Mouse (Mus musculus) liver, embryonic 15.5 days (tissue): ENCODE measurements around the gene Fgfr4. TPM values are rescaled to one million over a fixed set of nuclear protein-coding genes. Genes with fewer than 3 reads are reported as not detected.
A peak's percentile ranks its signal among the peaks of the same experiment; 100 is the strongest.
"Not testable (repeated sequence)": the region's sequence is repeated elsewhere in the genome, so short reads cannot be mapped to it uniquely, and the experiment has no call there.

ENCODE experiments used
- ATAC-seq: fragments of 200-750 bp; cut with Nextera tagmentation; 2 replicates; pipeline ENCODE4 v1.8.0; 2017; ENCODE audit warnings: moderate number of reproducible peaks, mild to moderate bottlenecking, moderate library complexity; ENCODE audit not compliant: insufficient read depth
- H3K27ac ChIP-seq: fragments of 300-500 bp; sonication (generic); replicated peaks from 2 replicates; pipeline ENCODE4 v1.5.1; 2015; ENCODE audit warnings: mild to moderate bottlenecking, inconsistent platforms
- H3K27me3 ChIP-seq: fragments of 300-500 bp; sonication (generic); 2 replicates; pipeline ENCODE4 v1.6.1; 2015; ENCODE audit warnings: mild to moderate bottlenecking, inconsistent platforms
- H3K36me3 ChIP-seq: fragments of 300-500 bp; sonication (generic); replicated peaks from 2 replicates; pipeline ENCODE4 v1.6.1; 2015; ENCODE audit warnings: moderate library complexity, mild to moderate bottlenecking, inconsistent platforms
- H3K4me1 ChIP-seq: fragments of 300-500 bp; sonication (generic); replicated peaks from 2 replicates; pipeline ENCODE4 v1.6.1; 2015; ENCODE audit warnings: inconsistent platforms
- H3K4me2 ChIP-seq: fragments of 300-500 bp; sonication (generic); 2 replicates; pipeline ENCODE4 v1.6.1; 2015; ENCODE audit warnings: moderate library complexity, mild to moderate bottlenecking, inconsistent platforms
- H3K4me3 ChIP-seq: fragments of 300-500 bp; sonication (generic); replicated peaks from 2 replicates; pipeline ENCODE4 v1.5.1; 2015; ENCODE audit warnings: mild to moderate bottlenecking, inconsistent platforms
- H3K9ac ChIP-seq: fragments of 300-500 bp; sonication (generic); 2 replicates; pipeline ENCODE4 v1.6.1; 2015; ENCODE audit warnings: moderate library complexity, mild to moderate bottlenecking, inconsistent platforms
- H3K9me3 ChIP-seq: fragments of 300-500 bp; sonication (generic); replicated peaks from 2 replicates; pipeline ENCODE4 v1.6.1; 2016; ENCODE audit warnings: inconsistent platforms
- WGBS: fragments of 180-500 bp; shearing (Covaris S2); methylation state at CpG from one replicate; pipeline ENCODE4 v1.1.7; 2015; ENCODE audit warnings: mixed read lengths; ENCODE audit not compliant: insufficient replicate concordance; 5-methylcytosine and 5-hydroxymethylcytosine counted together
- polyA plus RNA-seq: library from polyadenylated mRNA; unstranded; fragments of >200 nt; fragmentation: Nextera tagmentation; extraction: Ambion mirVana; gene quantifications from 2 replicates; pipeline ENCODE4 v1.2.1, GENCODE M21; 2015

The Fgfr4 gene
- polyA plus RNA-seq, 1 experiment from 2014 or later, result 5.8 TPM

DNA sequence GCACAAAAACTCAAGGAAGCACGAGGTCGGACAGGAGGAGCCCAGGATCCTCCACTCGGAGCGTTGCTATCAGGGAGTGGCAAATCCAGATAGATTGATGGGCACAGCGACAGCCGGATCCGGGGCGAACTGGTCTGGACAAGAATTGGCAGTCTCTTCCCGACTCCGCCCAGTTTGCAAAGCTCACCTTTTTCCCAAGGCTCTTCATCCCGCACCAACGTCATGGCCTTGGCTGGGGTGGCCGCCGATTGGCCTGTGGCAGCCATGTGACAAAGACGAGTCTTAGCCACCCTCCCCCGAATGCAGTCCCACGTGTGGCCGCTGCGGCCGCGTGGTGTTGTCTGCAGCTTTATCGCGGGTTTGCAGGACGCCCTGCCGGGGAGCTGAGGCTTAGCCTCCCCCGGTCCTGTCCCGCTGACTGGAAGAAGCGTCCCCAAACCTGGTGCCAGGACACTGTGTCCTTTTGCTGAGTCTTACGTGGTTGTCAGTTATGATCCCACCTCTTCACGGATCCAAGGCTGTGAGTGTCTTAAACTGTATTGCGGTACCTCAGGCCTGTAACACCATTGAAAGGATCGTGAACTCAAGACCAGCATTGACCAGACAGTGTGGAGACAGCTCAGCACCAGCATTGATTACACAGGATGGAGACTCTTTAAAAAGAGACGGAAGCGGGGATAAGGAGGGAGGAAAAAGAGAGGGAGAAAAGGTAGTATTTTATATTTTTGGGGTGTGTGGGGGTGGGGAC is 37.9 kb downstream of the Fgfr4 start:
- peak overlapping the region; percentile 80 for H3K27ac ChIP-seq
- H3K9ac ChIP-seq, result peak overlapping the region; percentile 61
- WGBS, result 1% methylated on average over 34 of the region's 34 CpGs
- no peaks in the 10 kb centered on the region for H3K36me3 ChIP-seq
- peak overlapping the region; percentile 64 for H3K4me3 ChIP-seq
- no peaks in the 10 kb centered on the region for H3K9me3 ChIP-seq
- ATAC-seq, result peak; percentile 96
- H3K4me1 ChIP-seq, result peaks cover 28% of the 10 kb centered on the region
- peak overlapping the region; percentile 94 for H3K4me2 ChIP-seq
- H3K27me3 ChIP-seq, result no peaks in the 10 kb centered on the region

- Histone ChIP-seq H3K9me3 (no peaks in the 10 kb centered on the region), H3K27me3 (no peaks in the 10 kb centered on the region), H3K4me3 (no peak overlapping the region), H3K4me2 (no peak overlapping the region), H3K4me1 (peaks cover 28% of the 10 kb centered on the region), H3K27ac (no peak overlapping the region), H3K36me3 (no peaks in the 10 kb centered on the region), H3K9ac (no peak overlapping the region)
- 74% methylated on average over 5 of the region's 5 CpGs for WGBS
- ATAC-seq, result no peak
These were observed 39.1 kb downstream of the Fgfr4 start for GRCm38 (mm10) chr13:55191535-55191934.

- ATAC-seq, H3K36me3 ChIP-seq, H3K9me3 ChIP-seq, H3K4me1 ChIP-seq, H3K4me2 ChIP-seq, H3K27me3 ChIP-seq, H3K4me3 ChIP-seq, H3K27ac ChIP-seq, H3K9ac ChIP-seq: not testable (repeated sequence)
- WGBS, result 72% methylated on average over 4 of the region's 4 CpGs
These were observed 50.3 kb downstream of the Fgfr4 start for GRCm38 (mm10) chr13:55202758-55203157.

DNA sequence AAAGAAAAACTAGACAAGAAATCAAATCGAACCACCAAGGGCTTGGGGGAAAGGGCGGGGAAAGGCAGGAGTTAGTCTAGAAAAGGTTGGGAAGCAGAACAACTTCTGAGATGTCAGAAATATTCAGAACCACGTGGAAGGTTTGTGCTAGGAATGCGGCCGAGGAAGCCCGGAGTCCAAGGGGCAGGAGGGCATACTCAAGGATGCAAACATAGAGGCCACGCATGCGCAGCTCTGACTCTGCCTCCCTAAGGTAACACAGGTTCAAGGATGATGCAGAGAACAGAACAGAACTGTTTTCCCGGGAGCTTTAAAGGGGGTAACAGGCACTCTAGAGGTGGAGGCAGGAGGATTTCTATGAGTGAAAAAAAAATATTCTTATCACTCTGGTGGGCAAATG is 51.3 kb downstream of the Fgfr4 start:
- H3K4me3 ChIP-seq, result no peak overlapping the region
- no peaks in the 10 kb centered on the region for H3K36me3 ChIP-seq
- H3K4me1 ChIP-seq, result peaks cover 12% of the 10 kb centered on the region
- H3K4me2 ChIP-seq, result no peak overlapping the region
- no peak overlapping the region for H3K9ac ChIP-seq
- H3K9me3 ChIP-seq, result no peaks in the 10 kb centered on the region
- ATAC-seq, result no peak
- 73% methylated on average over 9 of the region's 9 CpGs for WGBS
- H3K27me3 ChIP-seq, result no peaks in the 10 kb centered on the region; the same call in 1 of the 2 replicates
- H3K27ac ChIP-seq, result no peak overlapping the region

DNA sequence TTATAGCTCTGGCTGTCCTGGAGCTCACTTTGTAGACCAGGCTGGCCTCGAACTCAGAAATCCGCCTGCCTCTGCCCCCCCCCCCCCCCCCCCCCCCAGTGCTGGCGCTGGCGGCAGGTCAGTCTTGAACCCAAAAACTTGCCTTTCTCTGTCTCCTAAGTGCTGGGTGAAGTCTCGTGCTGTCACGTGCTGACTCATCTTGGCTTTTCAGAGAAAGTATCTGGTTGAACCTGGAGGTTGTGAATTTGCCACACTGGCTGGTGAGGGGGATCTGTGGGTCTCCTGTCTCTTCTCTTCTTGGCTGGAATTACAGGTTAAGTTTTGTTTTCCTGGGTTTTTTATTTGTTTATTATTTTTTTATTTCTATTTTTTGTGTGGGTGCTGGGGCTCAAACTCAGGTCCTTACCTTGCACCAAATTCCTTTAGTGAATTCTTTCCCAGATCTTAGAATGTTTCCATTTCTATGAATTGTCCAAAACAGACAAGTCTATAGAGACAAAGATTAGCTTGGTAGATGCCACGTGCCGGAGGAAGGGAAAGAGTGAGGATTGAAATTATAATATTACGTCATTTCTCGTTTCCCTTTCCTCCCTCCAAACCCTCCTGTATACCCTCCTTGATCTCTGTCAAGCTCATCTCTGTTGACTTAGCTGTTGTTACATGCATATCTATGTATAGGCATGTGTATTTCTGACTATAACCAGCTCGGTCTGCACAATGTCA is 52.4 kb downstream of the Fgfr4 start:
- WGBS, result 62% methylated on average over 9 of the region's 11 CpGs
- Histone ChIP-seq H3K36me3 (no peaks in the 10 kb centered on the region), H3K4me1 (peaks cover 23% of the 10 kb centered on the region), H3K27me3 (peaks cover under 1% of the 10 kb centered on the region; the same call in 1 of the 2 replicates), H3K9ac (no peak overlapping the region), H3K27ac (no peak overlapping the region), H3K9me3 (no peaks in the 10 kb centered on the region), H3K4me3 (no peak overlapping the region), H3K4me2 (no peak overlapping the region)
- no peak for ATAC-seq

DNA sequence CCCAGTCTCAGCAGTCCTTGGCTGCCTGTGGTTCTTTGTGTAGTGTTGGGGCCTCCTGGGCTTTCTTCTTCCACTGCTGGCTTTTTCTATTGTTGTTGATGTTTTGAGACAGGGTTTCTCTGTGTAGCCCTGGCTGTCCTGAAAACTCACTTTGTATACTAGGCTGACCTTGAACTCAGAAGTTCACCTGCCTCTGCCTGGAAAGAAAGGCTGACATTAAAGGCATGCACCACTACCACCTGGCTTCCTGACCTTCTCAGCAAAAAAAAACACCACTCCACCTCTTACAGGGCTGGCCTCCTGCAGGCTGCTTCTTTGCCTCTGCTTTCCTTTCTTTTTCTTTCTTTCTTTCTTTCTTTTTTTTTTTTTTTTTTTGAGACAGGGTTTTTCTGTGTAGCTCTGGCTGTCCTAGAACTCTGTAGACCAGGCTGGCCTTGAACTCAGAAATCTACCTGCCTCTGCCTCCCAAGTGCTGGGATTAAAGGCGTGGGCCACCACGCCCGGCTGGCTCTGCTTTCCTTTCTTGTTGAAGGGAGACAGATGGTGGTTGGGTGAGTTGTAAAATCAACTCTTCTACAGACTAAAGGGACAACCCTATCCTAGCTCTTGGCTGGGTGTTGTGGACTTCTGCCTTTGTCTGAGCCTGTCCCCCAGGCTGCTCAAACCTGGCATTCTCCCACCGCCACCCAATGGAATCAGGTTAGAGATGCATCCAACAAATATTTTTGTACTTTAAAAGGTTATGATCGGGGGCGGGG is 53.2 kb downstream of the Fgfr4 start:
- Histone ChIP-seq H3K4me2 (no peak overlapping the region), H3K27me3 (0 out of 2 replicates have a peak, but pooled peaks cover 3% of the 10 kb centered on the region), H3K4me1 (peaks cover 31% of the 10 kb centered on the region), H3K4me3 (no peak overlapping the region), H3K36me3 (no peaks in the 10 kb centered on the region), H3K9me3 (no peaks in the 10 kb centered on the region), H3K9ac (no peak overlapping the region), H3K27ac (no peak overlapping the region)
- 79% methylated on average over 6 of the region's 6 CpGs for WGBS
- no peak for ATAC-seq

- H3K4me3 ChIP-seq, result no peak overlapping the region
- no peak for ATAC-seq
These were observed 56.6 kb downstream of the Fgfr4 start for GRCm38 (mm10) chr13:55208837-55209648.

GRCm38 (mm10) chr13:55209649-55210192 is 57.3 kb downstream of the Fgfr4 start, which contains the start of gene Nsd1:
TSS of gene Nsd1 (plus strand) at chr13:55209782.
- 62% methylated on average over 31 of the region's 31 CpGs for WGBS
- peak within 1 kb of the TSS; percentile 93 for H3K27ac ChIP-seq
- H3K36me3 ChIP-seq, result peaks cover 16% of the 10 kb centered on the region
- peak within 1 kb of the TSS; percentile 100 for H3K4me2 ChIP-seq
- ATAC-seq, result no peak
- H3K4me3 ChIP-seq, result peak within 1 kb of the TSS; percentile 86
- H3K27me3 ChIP-seq, result 0 out of 2 replicates have a peak, but pooled peaks cover 3% of the 10 kb centered on the region
- H3K4me1 ChIP-seq, result peaks cover 61% of the 10 kb centered on the region
- no peaks in the 10 kb centered on the region for H3K9me3 ChIP-seq
- H3K9ac ChIP-seq, result peak within 1 kb of the TSS; percentile 93

More at GRCm38 (mm10) chr13:55208837-55209648, 56.6 kb downstream of the Fgfr4 start:
- H3K9me3 ChIP-seq, result no peaks in the 10 kb centered on the region
- 76% methylated on average over 13 of the region's 13 CpGs for WGBS
- peak overlapping the region; percentile 100; the same call in 1 of the 2 replicates for H3K4me2 ChIP-seq
- peaks cover 10% of the 10 kb centered on the region for H3K36me3 ChIP-seq
- 0 out of 2 replicates have a peak, but pooled peaks cover 3% of the 10 kb centered on the region for H3K27me3 ChIP-seq
- no peak overlapping the region for H3K9ac ChIP-seq
- H3K27ac ChIP-seq, result peak overlapping the region; percentile 15; the same call in 1 of the 2 replicates
- H3K4me1 ChIP-seq, result peaks cover 54% of the 10 kb centered on the region

DNA sequence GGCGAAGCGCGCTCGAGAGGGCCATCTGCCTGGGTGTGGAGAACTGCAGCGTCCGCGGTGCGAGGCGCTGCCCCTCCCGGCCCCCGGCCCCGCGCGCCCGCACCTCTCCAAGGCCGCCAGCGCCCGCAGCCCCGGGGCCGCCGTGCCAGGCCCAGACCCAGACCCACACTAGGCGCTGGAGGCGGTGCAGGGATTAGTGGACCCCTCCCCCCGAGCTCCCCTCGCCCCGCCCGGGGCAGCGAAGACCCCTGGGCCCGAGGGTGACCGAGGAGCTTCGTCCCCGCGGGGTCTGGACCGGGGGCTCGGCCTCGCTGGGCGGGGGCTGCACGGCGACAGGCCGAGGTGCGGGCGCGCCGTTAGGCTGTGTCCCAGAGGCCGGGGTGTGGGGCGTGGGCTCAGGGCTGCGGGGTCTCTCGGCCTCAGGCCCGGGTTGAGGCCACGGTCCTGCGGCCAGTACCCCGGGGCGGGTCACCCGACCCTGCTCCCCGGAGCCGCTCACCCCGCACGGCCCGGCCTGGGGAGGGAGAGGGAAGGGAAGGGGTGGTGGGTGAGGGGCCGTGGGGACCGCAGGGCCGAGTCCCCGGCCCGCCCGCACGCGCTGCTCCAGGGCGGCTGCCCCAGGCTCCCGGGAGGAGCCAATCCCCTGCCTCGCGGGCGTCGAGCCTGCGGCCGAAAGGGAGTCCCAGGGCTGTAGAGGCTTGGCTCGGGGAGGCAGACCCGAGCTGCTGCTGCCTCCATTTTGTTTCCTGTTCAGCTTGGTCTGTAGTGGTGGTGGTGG is 57.9 kb downstream of the Fgfr4 start:
- 4% methylated on average over 71 of the region's 77 CpGs for WGBS
- Histone ChIP-seq H3K27me3 (0 out of 2 replicates have a peak, but pooled peaks cover 3% of the 10 kb centered on the region), H3K36me3 (peaks cover 18% of the 10 kb centered on the region), H3K27ac (peak overlapping the region; percentile 93), H3K4me3 (peak overlapping the region; percentile 86), H3K4me2 (peak overlapping the region; percentile 100), H3K9ac (peak overlapping the region; percentile 93), H3K9me3 (no peaks in the 10 kb centered on the region), H3K4me1 (peaks cover 61% of the 10 kb centered on the region)
- peak; percentile 42 for ATAC-seq
